Mouse (Mus musculus) stomach, postnatal 0 days (tissue): ENCODE data around the gene Gm9945.

Source experiments
- CTCF ChIP-seq: IDR thresholded peaks from 2 replicates; pipeline ENCODE4 v1.5.1; 2016; ENCODE audit warnings: antibody characterized with exemption, low read depth, mild to moderate bottlenecking, moderate library complexity
- EP300 ChIP-seq: optimal IDR thresholded peaks from 2 replicates; pipeline ENCODE3; 2016; ENCODE audit warnings: antibody characterized with exemption

GRCm38 (mm10) chr11:53496946-53497345 is 17.0 kb downstream of the Gm9945 start:
- TF ChIP-seq CTCF: no peak
- TF ChIP-seq EP300: no peak
